Mouse (Mus musculus): Measurements from ENCODE around the gene Olfr347. TPM values are rescaled to one million over a fixed set of nuclear protein-coding genes. Genes with fewer than 3 reads are reported as not detected.

The Olfr347 gene
- polyA plus RNA-seq (2017; shearing (Covaris generic)): not detected

DNA sequence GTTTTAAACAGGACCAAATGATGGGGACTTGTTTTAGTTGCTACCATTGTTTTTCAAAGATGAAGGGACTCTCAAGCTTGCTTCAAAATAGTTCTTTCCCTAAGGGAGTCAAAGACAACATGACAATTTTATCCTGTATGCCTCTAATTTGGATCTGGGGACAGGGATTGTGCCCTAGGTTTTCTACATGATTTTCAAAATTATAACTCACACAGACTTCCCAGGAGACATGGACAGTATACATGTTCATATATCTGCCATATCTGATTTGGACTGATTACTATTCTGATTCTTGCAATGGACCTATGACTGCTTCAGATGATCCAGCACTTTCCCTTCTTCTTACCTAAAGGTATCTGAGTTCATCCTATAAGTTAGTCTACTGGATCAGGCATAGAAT, at the start of gene Olfr347:
TSS of gene Olfr347 (plus strand) at position 301 of the 400 bp plus-strand sequence.

DNA sequence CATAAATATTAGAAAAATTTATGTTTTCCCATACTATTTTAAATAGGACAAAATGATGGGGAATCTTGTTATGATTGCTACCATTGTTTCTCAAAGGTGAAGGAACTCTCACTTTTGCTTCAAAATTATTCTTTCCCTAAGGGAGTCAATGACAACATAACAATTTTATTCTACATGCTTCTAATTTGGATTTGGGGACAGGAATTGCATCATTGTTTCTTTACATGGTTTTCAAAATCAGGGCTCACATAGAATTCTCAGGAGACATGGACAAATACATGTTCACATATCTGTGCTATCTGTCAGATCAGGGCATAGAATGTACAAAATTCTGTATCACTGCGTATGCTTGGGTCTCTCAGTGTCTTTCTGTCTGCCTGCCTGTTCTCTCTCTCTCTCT, 46.2 kb upstream of the Olfr347 start, which contains the start of gene Olfr346:
TSS of gene Olfr346 (plus strand) at position 301 of the 400 bp plus-strand sequence.

GRCm38 (mm10) chr2:36783976-36784375, 52.3 kb downstream of the Olfr347 start, which contains the start of gene Olfr348:
Gene Olfr348, plus strand, starts transcription at chr2:36784276.

Other genes starting within 250 kb of the Olfr347 start
- 0.05 TPM for gene Olfr341, start 249.4 kb upstream of the Olfr347 start, polyA plus RNA-seq (2017; shearing (Covaris generic))
- gene Olfr342, start 206.9 kb upstream of the Olfr347 start, polyA plus RNA-seq (2017; shearing (Covaris generic)): not detected
- gene Olfr344, start 165.2 kb upstream of the Olfr347 start, polyA plus RNA-seq (2017; shearing (Covaris generic)): not detected
- gene Olfr345, start 91.9 kb upstream of the Olfr347 start, polyA plus RNA-seq (2017; shearing (Covaris generic)): not detected
- gene Olfr346, start 46.1 kb upstream of the Olfr347 start, polyA plus RNA-seq (2017; shearing (Covaris generic)): not detected
- gene Olfr348, start 52.4 kb downstream of the Olfr347 start, polyA plus RNA-seq (2017; shearing (Covaris generic)): not detected
- gene Olfr50, start 58.6 kb downstream of the Olfr347 start, polyA plus RNA-seq (2017; shearing (Covaris generic)): 0.11 TPM
- gene Olfr3, start 85.1 kb downstream of the Olfr347 start, polyA plus RNA-seq (2017; shearing (Covaris generic)): not detected
- gene Olfr350, start 114.4 kb downstream of the Olfr347 start, polyA plus RNA-seq (2017; shearing (Covaris generic)): not detected
- not detected for gene Olfr351, start 130.8 kb downstream of the Olfr347 start, polyA plus RNA-seq (2017; shearing (Covaris generic))
- not detected for gene Olfr352, start 136.6 kb downstream of the Olfr347 start, polyA plus RNA-seq (2017; shearing (Covaris generic))
- not detected for gene Olfr353, start 161.0 kb downstream of the Olfr347 start, polyA plus RNA-seq (2017; shearing (Covaris generic))
- not detected for gene Olfr354, start 173.8 kb downstream of the Olfr347 start, polyA plus RNA-seq (2017; shearing (Covaris generic))
- gene Olfr355, start 197.0 kb downstream of the Olfr347 start, polyA plus RNA-seq (2017; shearing (Covaris generic)): not detected
- gene Olfr356, start 205.2 kb downstream of the Olfr347 start, polyA plus RNA-seq (2017; shearing (Covaris generic)): not detected